Mouse (Mus musculus) midbrain, postnatal 0 days (tissue): ENCODE measurements around the gene Itk. TPM values are rescaled to one million over a fixed set of nuclear protein-coding genes. Genes with fewer than 3 reads are reported as not detected.

Experiments
- ATAC-seq: fragments of 200-750 bp; cut with Nextera tagmentation; 2 replicates; pipeline ENCODE4 v1.8.0; 2017; ENCODE audit warnings: moderate number of reproducible peaks, mild to moderate bottlenecking, moderate TSS enrichment, moderate library complexity; ENCODE audit not compliant: low FRiP score
- DNase-seq: peaks from one replicate; pipeline ENCODE4 v3.0.0-alpha.2; 2015; ENCODE audit warnings: low spot score
- H3K27ac ChIP-seq: fragments of 300-500 bp; sonication (generic); 2 replicates; pipeline ENCODE4 v1.5.1; 2014; ENCODE audit warnings: low read depth, mild to moderate bottlenecking, low read length, mixed read lengths
- H3K27me3 ChIP-seq: fragments of 300-500 bp; sonication (generic); 2 replicates; pipeline ENCODE4 v1.6.1; 2014; ENCODE audit warnings: low read length, control low read depth, mixed read lengths; ENCODE audit not compliant: insufficient read depth
- H3K36me3 ChIP-seq: fragments of 300-500 bp; sonication (generic); 2 replicates; pipeline ENCODE4 v1.6.1; 2014; ENCODE audit warnings: low read length, control low read depth, mixed read lengths; ENCODE audit not compliant: insufficient read depth
- H3K4me1 ChIP-seq: fragments of 300-500 bp; sonication (generic); 2 replicates; pipeline ENCODE4 v1.6.1; 2014; ENCODE audit warnings: mild to moderate bottlenecking, control low read depth, antibody characterized with exemption, low read length, mixed read lengths; ENCODE audit not compliant: insufficient read depth
- H3K4me2 ChIP-seq: fragments of 300-500 bp; sonication (generic); 2 replicates; pipeline ENCODE4 v1.6.1; 2014; ENCODE audit warnings: low read depth, mild to moderate bottlenecking, low read length, mixed read lengths; ENCODE audit not compliant: poor library complexity, severe bottlenecking
- H3K4me3 ChIP-seq: fragments of 300-500 bp; sonication (generic); 2 replicates; pipeline ENCODE4 v1.5.1; 2014; ENCODE audit warnings: low read depth, mild to moderate bottlenecking, low read length, moderate library complexity
- H3K9ac ChIP-seq: fragments of 300-500 bp; sonication (generic); replicated peaks from 2 replicates; pipeline ENCODE4 v1.6.1; 2014; ENCODE audit warnings: mild to moderate bottlenecking, low read length, moderate library complexity, mixed read lengths; ENCODE audit not compliant: poor library complexity, severe bottlenecking
- H3K9me3 ChIP-seq: fragments of 300-500 bp; sonication (generic); 2 replicates; pipeline ENCODE4 v1.6.1; 2016; ENCODE audit warnings: low read length, control low read depth
- CTCF ChIP-seq: IDR thresholded peaks from 2 replicates; pipeline ENCODE4 v1.5.1; 2016; ENCODE audit warnings: antibody characterized with exemption, mild to moderate bottlenecking
- WGBS: fragments of 180-500 bp; shearing (Covaris S2); extraction: QIAGEN DNeasy Blood & Tissue Kit; methylation state at CpG from one replicate; pipeline ENCODE4 v1.1.7; 2014; 5-methylcytosine and 5-hydroxymethylcytosine counted together
- polyA plus RNA-seq: library from polyadenylated mRNA; unstranded; fragments of >200 nt; fragmentation: Nextera tagmentation; extraction: Ambion mirVana; gene quantifications from 2 replicates; pipeline ENCODE4 v1.2.1, GENCODE M21; 2015
- total RNA-seq: library from RNA; depleted of rRNA; stranded (reverse); fragments of >200 nt; gene quantifications from 2 replicates; pipeline ENCODE4 v1.2.3, GENCODE M21; 2014

Gene Itk
- total and polyA plus RNA-seq, 2 experiments from 2014 or later = 0.06 to 0.16 TPM

- no peaks in the 10 kb centered on the region for H3K36me3 ChIP-seq
- no peak overlapping the region for H3K27ac ChIP-seq
- no peak overlapping the region for H3K9ac ChIP-seq
- H3K4me2 ChIP-seq = no peak overlapping the region
- no peak overlapping the region for H3K4me3 ChIP-seq
- WGBS = 80% methylated on average over 8 of the region's 8 CpGs
- ATAC-seq (no peak), DNase-seq (no peak)
- no peaks in the 10 kb centered on the region for H3K27me3 ChIP-seq
- no peaks in the 10 kb centered on the region for H3K9me3 ChIP-seq
- no peak for TF ChIP-seq CTCF
- no peaks in the 10 kb centered on the region for H3K4me1 ChIP-seq
Observed at GRCm38 (mm10) chr11:46421086-46421888, 32.0 kb upstream of the Itk start.

- TF ChIP-seq CTCF = no peak
- Histone ChIP-seq H3K4me3 (no peak overlapping the region), H3K27me3 (no peaks in the 10 kb centered on the region), H3K9me3 (no peaks in the 10 kb centered on the region), H3K27ac (no peak overlapping the region), H3K36me3 (no peaks in the 10 kb centered on the region), H3K4me1 (no peaks in the 10 kb centered on the region), H3K9ac (no peak overlapping the region), H3K4me2 (no peak overlapping the region)
- no peak for ATAC-seq
- no peak for DNase-seq
- WGBS = 79% methylated on average over 5 of the region's 5 CpGs
Observed at GRCm38 (mm10) chr11:46418860-46419259, 29.5 kb upstream of the Itk start.

- Histone ChIP-seq H3K4me2 (no peak overlapping the region), H3K27ac (no peak overlapping the region), H3K36me3 (no peaks in the 10 kb centered on the region), H3K9ac (no peak overlapping the region), H3K4me3 (no peak overlapping the region), H3K9me3 (no peaks in the 10 kb centered on the region), H3K4me1 (no peaks in the 10 kb centered on the region), H3K27me3 (no peaks in the 10 kb centered on the region)
- ATAC-seq (no peak), DNase-seq (no peak)
- WGBS = 62% methylated on average over 1 of the region's 1 CpGs
- no peak for TF ChIP-seq CTCF
Observed at GRCm38 (mm10) chr11:46418438-46418837, 29.1 kb upstream of the Itk start.

- WGBS = 60% methylated on average over 2 of the region's 2 CpGs
- no peaks in the 10 kb centered on the region for H3K4me1 ChIP-seq
- no peak overlapping the region for H3K9ac ChIP-seq
- no peaks in the 10 kb centered on the region for H3K27me3 ChIP-seq
- DNase-seq = no peak
- no peak overlapping the region for H3K4me3 ChIP-seq
- H3K27ac ChIP-seq = no peak overlapping the region
- H3K36me3 ChIP-seq = no peaks in the 10 kb centered on the region
- no peaks in the 10 kb centered on the region for H3K9me3 ChIP-seq
- no peak for ATAC-seq
- no peak overlapping the region for H3K4me2 ChIP-seq
- no peak for TF ChIP-seq CTCF
Observed at GRCm38 (mm10) chr11:46410018-46410563, 20.8 kb upstream of the Itk start.

- no peak overlapping the region for H3K4me3 ChIP-seq
- H3K9me3 ChIP-seq = no peaks in the 10 kb centered on the region
- H3K36me3 ChIP-seq = no peaks in the 10 kb centered on the region
- WGBS = 32% methylated on average over 10 of the region's 10 CpGs
- H3K27me3 ChIP-seq = no peaks in the 10 kb centered on the region
- no peak overlapping the region for H3K27ac ChIP-seq
- no peak overlapping the region for H3K4me2 ChIP-seq
- H3K9ac ChIP-seq = no peak overlapping the region
- no peak for DNase-seq
- ATAC-seq = no peak
- H3K4me1 ChIP-seq = no peaks in the 10 kb centered on the region
- TF ChIP-seq CTCF = no peak
Observed at GRCm38 (mm10) chr11:46406721-46407120, 17.4 kb upstream of the Itk start.

- Histone ChIP-seq H3K9ac (no peak overlapping the region), H3K27ac (no peak overlapping the region), H3K4me1 (no peaks in the 10 kb centered on the region), H3K4me2 (no peak overlapping the region), H3K4me3 (no peak overlapping the region), H3K36me3 (no peaks in the 10 kb centered on the region), H3K27me3 (no peaks in the 10 kb centered on the region), H3K9me3 (no peaks in the 10 kb centered on the region)
- WGBS = 80% methylated on average over 16 of the region's 16 CpGs
- ATAC-seq (no peak), DNase-seq (no peak)
- no peak for TF ChIP-seq CTCF
Observed at GRCm38 (mm10) chr11:46404986-46405385, 15.7 kb upstream of the Itk start.
